Mouse (Mus musculus): ENCODE measurements around the gene Med23.

Gene Med23

GRCm38 (mm10) chr10:24961112-24961511 lies 91.3 kb downstream of the Med23 start:
- DNase-seq (ENCODE audit: low spot score in 2 of 2) = no peak

GRCm38 (mm10) chr10:24961889-24962288 lies 92.1 kb downstream of the Med23 start:
- DNase-seq (ENCODE audit: low spot score in 2 of 2) = no peak
